8 mouse cellular contexts compared by ENCODE assay signal in the genomic region with DNA sequence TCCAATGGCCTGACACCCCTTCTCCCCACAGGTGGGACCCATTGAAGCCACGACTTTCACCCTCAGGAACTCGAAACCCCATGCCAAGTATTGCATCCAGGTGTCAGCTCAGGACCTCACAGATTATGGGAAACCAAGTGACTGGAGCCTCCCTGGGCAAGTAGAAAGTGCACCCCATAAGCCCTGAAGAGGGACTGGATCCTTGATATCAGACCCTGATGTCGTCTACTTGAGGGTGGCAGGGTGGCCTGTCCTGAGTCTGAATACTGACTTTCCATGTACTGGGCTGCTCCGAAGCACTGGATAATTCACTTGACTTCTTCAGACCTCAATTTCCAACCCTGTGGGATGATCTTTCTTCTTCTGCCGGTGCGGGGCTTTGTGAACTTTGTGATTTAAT. TPM values are rescaled to one million over a fixed set of nuclear protein-coding genes. Genes with fewer than 3 reads are reported as not detected.
DNase-seq lines count a peak whose midpoint lies in the region; ATAC-seq and TF ChIP-seq lines count a peak whose summit lies in the region.

No protein-coding gene starts in this region.

- ATAC-seq in heart, embryonic 16.5 days (replicated peaks; ENCODE audit: extremely low read depth, insufficient read depth, low FRiP score) = no peak
- ATAC-seq in G1E (ENCODE audit: extremely low read depth, insufficient number of reproducible peaks, low FRiP score, poor library complexity, severe bottlenecking) = no peak
- no peak for ATAC-seq in forebrain, postnatal 0 days
- no peak for ATAC-seq in liver, embryonic 16.5 days (ENCODE audit: low read depth)

- DNase-seq in heart, adult 2 months = no peak
- no peak for DNase-seq in G1E (ENCODE audit: low spot score)
- no peak for DNase-seq in forebrain, postnatal 0 days
- DNase-seq in yolk sac, embryonic 10.5 days (ENCODE audit: low spot score) = no peak
- DNase-seq in cerebellum, adult 11 months = no peak
- DNase-seq in gastrocnemius, postnatal 10 days = no peak

- no peak overlapping the region for H3K27ac ChIP-seq in heart, embryonic 16.5 days (ENCODE audit: low read length)
- no peak overlapping the region for H3K27ac ChIP-seq in heart, adult 2 months
- no peak overlapping the region for H3K27ac ChIP-seq in forebrain, postnatal 0 days (ENCODE audit: low read depth, low read length)
- H3K27ac ChIP-seq in liver, embryonic 16.5 days (ENCODE audit: low read length) = no peak overlapping the region

- no peak for TF ChIP-seq CTCF in heart, adult 2 months (IDR thresholded peaks at IDR 0.05)
- no peak for TF ChIP-seq CTCF in G1E (IDR thresholded peaks at IDR 0.05; ENCODE audit: low read depth, low read length)
- TF ChIP-seq CTCF in forebrain, postnatal 0 days (IDR thresholded peaks at IDR 0.05; ENCODE audit: low read depth) = no peak

- peak overlapping the region; percentile 48 for H3K4me3 ChIP-seq in heart, embryonic 16.5 days (ENCODE audit: low read length)
- H3K4me3 ChIP-seq in heart, adult 2 months = no peak overlapping the region
- H3K4me3 ChIP-seq in G1E (ENCODE audit: low read depth, low read length) = peak overlapping the region; percentile 69; the same call in 1 of the 2 replicates
- peak overlapping the region; percentile 43 for H3K4me3 ChIP-seq in forebrain, postnatal 0 days (ENCODE audit: low read depth, low read length)
- H3K4me3 ChIP-seq in liver, embryonic 16.5 days (ENCODE audit: low read depth, low read length) = peak overlapping the region; percentile 55

- no peak overlapping the region for H3K9ac ChIP-seq in heart, embryonic 16.5 days (ENCODE audit: low read length)
- no peak overlapping the region for H3K9ac ChIP-seq in heart, adult 2 months (ENCODE audit: low read depth, low read length)
- peak overlapping the region; percentile 44 for H3K9ac ChIP-seq in forebrain, postnatal 0 days
- no peak overlapping the region for H3K9ac ChIP-seq in liver, embryonic 16.5 days (ENCODE audit: low read depth, low read length)

- H3K27me3 ChIP-seq in heart, embryonic 16.5 days (ENCODE audit: control insufficient read depth, insufficient read depth, low read length) = peaks cover 22% of the 10 kb centered on the region
- no peaks in the 10 kb centered on the region for H3K27me3 ChIP-seq in heart, adult 2 months (ENCODE audit: control insufficient read depth, insufficient read depth, low read length)
- H3K27me3 ChIP-seq in G1E (ENCODE audit: insufficient read depth, low read length) = peaks cover 22% of the 10 kb centered on the region
- H3K27me3 ChIP-seq in forebrain, postnatal 0 days (ENCODE audit: insufficient read depth, low read length) = no peaks in the 10 kb centered on the region
- H3K27me3 ChIP-seq in liver, embryonic 16.5 days (ENCODE audit: control insufficient read depth, insufficient read depth, low read depth, low read length) = no peaks in the 10 kb centered on the region

- H3K4me2 ChIP-seq in heart, embryonic 16.5 days (ENCODE audit: low read depth, low read length) = peak overlapping the region; percentile 64
- peak overlapping the region; percentile 71 for H3K4me2 ChIP-seq in forebrain, postnatal 0 days (ENCODE audit: low read depth)
- peak overlapping the region; percentile 79 for H3K4me2 ChIP-seq in liver, embryonic 16.5 days (ENCODE audit: low read depth, low read length)

- intact Hi-C loops in heart, adult 2 months (cut with DNase I) = loop anchor here (5.0 to 10.0 kb wide), 3 partner anchors 81 to 298 kb away; partner anchors contain the start of genes Fem1a, Pot1b and Sh3gl1

- no peak for TF ChIP-seq POLR2A in heart, adult 2 months (IDR thresholded peaks at IDR 0.05; ENCODE audit: insufficient read depth, low read depth, low read length)

- H3K9me3 ChIP-seq in heart, embryonic 16.5 days (replicated peaks; ENCODE audit: control insufficient read depth, low read length) = no peaks in the 10 kb centered on the region
- H3K9me3 ChIP-seq in G1E (replicated peaks) = no peaks in the 10 kb centered on the region
- no peaks in the 10 kb centered on the region for H3K9me3 ChIP-seq in forebrain, postnatal 0 days (ENCODE audit: low read length)
- no peaks in the 10 kb centered on the region for H3K9me3 ChIP-seq in liver, embryonic 16.5 days (replicated peaks; ENCODE audit: control insufficient read depth, low read length)

- peaks cover 14% of the 10 kb centered on the region for H3K4me1 ChIP-seq in heart, embryonic 16.5 days (ENCODE audit: control insufficient read depth, insufficient read depth, low read length)
- peaks cover 4% of the 10 kb centered on the region for H3K4me1 ChIP-seq in heart, adult 2 months (ENCODE audit: control insufficient read depth, insufficient read depth, low read length)
- peaks cover 61% of the 10 kb centered on the region for H3K4me1 ChIP-seq in G1E (ENCODE audit: insufficient read depth, low read depth, low read length)
- peaks cover 12% of the 10 kb centered on the region for H3K4me1 ChIP-seq in forebrain, postnatal 0 days (ENCODE audit: insufficient read depth)
- H3K4me1 ChIP-seq in liver, embryonic 16.5 days (ENCODE audit: control insufficient read depth, low read depth, low read length) = peaks cover 30% of the 10 kb centered on the region

- no peaks in the 10 kb centered on the region for H3K79me2 ChIP-seq in heart, adult 2 months (replicated peaks; ENCODE audit: control insufficient read depth, insufficient read depth, low read length)

- whole genome bisulfite sequencing in heart, embryonic 16.5 days = 36% methylated on average over 6 of the region's 6 CpGs
- 28% methylated on average over 6 of the region's 6 CpGs for WGBS in heart, adult 2 months
- 44% methylated on average over 6 of the region's 6 CpGs for WGBS in forebrain, postnatal 0 days
- 45% methylated on average over 6 of the region's 6 CpGs for WGBS in liver, embryonic 16.5 days (ENCODE audit: insufficient replicate concordance)

- TF ChIP-seq EP300 in heart, adult 2 months (IDR thresholded peaks at IDR 0.05; ENCODE audit: insufficient read depth, low read depth, low read length) = no peak

- H3K36me3 ChIP-seq in heart, embryonic 16.5 days (ENCODE audit: control insufficient read depth, insufficient read depth) = peaks cover 3% of the 10 kb centered on the region; the same call in 1 of the 2 replicates
- no peaks in the 10 kb centered on the region for H3K36me3 ChIP-seq in heart, adult 2 months (ENCODE audit: control insufficient read depth, insufficient read depth, low read length)
- H3K36me3 ChIP-seq in G1E (replicated peaks) = peaks cover 27% of the 10 kb centered on the region
- peaks cover 6% of the 10 kb centered on the region; the same call in 1 of the 2 replicates for H3K36me3 ChIP-seq in forebrain, postnatal 0 days (ENCODE audit: insufficient read depth)
- H3K36me3 ChIP-seq in liver, embryonic 16.5 days (ENCODE audit: control insufficient read depth, insufficient read depth) = no peaks in the 10 kb centered on the region

RNA-seq across cellular contexts. Expression of gene Yju2, which starts 2.3 kb away (rescaled TPM):
- 18.4 and 19.3 TPM in 2 replicates for polyA plus RNA-seq in heart, embryonic 16.5 days (2015; fragmentation: Nextera tagmentation; extraction: Ambion mirVana)
- total RNA-seq in heart, adult 2 months (2021) = 1 to 10 TPM; 8.3 to 9.2 TPM
- polyA plus RNA-seq in heart, adult 2 months (2012; rRNA removed) = 3.7 and 4.2 TPM in 2 replicates
- total RNA-seq in G1E (2014; fragmentation: Nextera tagmentation) = 8.3 and 12.6 TPM in 2 replicates
- 16.7 and 18.1 TPM in 2 replicates for total RNA-seq in G1E (2017)
- polyA plus RNA-seq in G1E (2012) = 27.8 and 33.5 TPM in 2 replicates
- 12.9 and 15.2 TPM in 2 replicates for total RNA-seq in forebrain, postnatal 0 days (2014; rRNA removed)
- 12.9 and 15.2 TPM in 2 replicates for polyA plus RNA-seq in forebrain, postnatal 0 days (2015; fragmentation: Nextera tagmentation; extraction: Ambion mirVana)
- polyA plus RNA-seq in liver, embryonic 16.5 days (2015; fragmentation: Nextera tagmentation; extraction: Ambion mirVana) = 7.2 and 7.5 TPM in 2 replicates
- 10 to 100 TPM; 11.1 to 11.6 TPM for total RNA-seq in gastrocnemius, postnatal 10 days (2021)

RNA-seq across cellular contexts. Expression of gene Ebi3, which starts 4.2 kb away (rescaled TPM):
- 1.4 and 1.7 TPM in 2 replicates for polyA plus RNA-seq in heart, embryonic 16.5 days (2015; fragmentation: Nextera tagmentation; extraction: Ambion mirVana)
- total RNA-seq in heart, adult 2 months (2021) = under 1 TPM; 0.34 to 0.91 TPM
- polyA plus RNA-seq in heart, adult 2 months (2012; rRNA removed) = 1.3 and 4.1 TPM in 2 replicates
- total RNA-seq in G1E (2014; fragmentation: Nextera tagmentation) (0.63 and 0.98 TPM in 2 replicates), G1E (2017) (1.6 and 2.0 TPM in 2 replicates)
- 2.5 and 2.6 TPM in 2 replicates for polyA plus RNA-seq in G1E (2012)
- total RNA-seq in forebrain, postnatal 0 days (2014; rRNA removed) = 2.1 and 3.4 TPM in 2 replicates
- polyA plus RNA-seq in forebrain, postnatal 0 days (2015; fragmentation: Nextera tagmentation; extraction: Ambion mirVana) = 6.4 and 7.7 TPM in 2 replicates
- polyA plus RNA-seq in liver, embryonic 16.5 days (2015; fragmentation: Nextera tagmentation; extraction: Ambion mirVana) = 7.6 and 9.8 TPM in 2 replicates
- 1 to 10 TPM in 1 of 2 experiments, under 1 TPM in 1; 0.75 to 1.6 TPM for total RNA-seq in gastrocnemius, postnatal 10 days (2021)

RNA-seq across cellular contexts. Expression of gene Zfp119b, which starts 7.3 kb away (rescaled TPM):
- 4.9 and 6.5 TPM in 2 replicates for polyA plus RNA-seq in heart, embryonic 16.5 days (2015; fragmentation: Nextera tagmentation; extraction: Ambion mirVana)
- 1 to 10 TPM; 2.5 to 3.9 TPM for total RNA-seq in heart, adult 2 months (2021)
- polyA plus RNA-seq in heart, adult 2 months (2012; rRNA removed) = 0.49 and 1.2 TPM in 2 replicates
- total RNA-seq in G1E (2014; fragmentation: Nextera tagmentation) (2.2 and 4.2 TPM in 2 replicates), G1E (2017) (7.8 and 10.0 TPM in 2 replicates)
- 0.22 and 0.39 TPM in 2 replicates for polyA plus RNA-seq in G1E (2012)
- 5.7 and 6.5 TPM in 2 replicates for total RNA-seq in forebrain, postnatal 0 days (2014; rRNA removed)
- polyA plus RNA-seq in forebrain, postnatal 0 days (2015; fragmentation: Nextera tagmentation; extraction: Ambion mirVana) = 5.4 and 6.0 TPM in 2 replicates
- polyA plus RNA-seq in liver, embryonic 16.5 days (2015; fragmentation: Nextera tagmentation; extraction: Ambion mirVana) = 2.5 and 2.8 TPM in 2 replicates
- 1 to 10 TPM; 3.5 to 4.0 TPM for total RNA-seq in gastrocnemius, postnatal 10 days (2021)

RNA-seq across cellular contexts. Expression of gene Shd, which starts 13.7 kb away (rescaled TPM):
- 6.6 and 6.9 TPM in 2 replicates for polyA plus RNA-seq in heart, embryonic 16.5 days (2015; fragmentation: Nextera tagmentation; extraction: Ambion mirVana)
- under 1 TPM; 0.63 to 0.64 TPM for total RNA-seq in heart, adult 2 months (2021)
- polyA plus RNA-seq in heart, adult 2 months (2012; rRNA removed) = 1.9 TPM in 2 replicates
- total RNA-seq in G1E (2014; fragmentation: Nextera tagmentation) (not detected in 2 replicates), G1E (2017) (0.58 TPM in 1 of 2 replicates, not detected in the other)
- polyA plus RNA-seq in G1E (2012) = 0.33 and 0.59 TPM in 2 replicates
- total RNA-seq in forebrain, postnatal 0 days (2014; rRNA removed) = 124 and 152 TPM in 2 replicates
- polyA plus RNA-seq in forebrain, postnatal 0 days (2015; fragmentation: Nextera tagmentation; extraction: Ambion mirVana) = 106 and 116 TPM in 2 replicates
- polyA plus RNA-seq in liver, embryonic 16.5 days (2015; fragmentation: Nextera tagmentation; extraction: Ambion mirVana) = 0.09 and 0.18 TPM in 2 replicates
- 1 to 10 TPM in 1 of 2 experiments, under 1 TPM in 1; 0.87 to 1.2 TPM for total RNA-seq in gastrocnemius, postnatal 10 days (2021)

RNA-seq across cellular contexts. Expression of gene Fsd1, which starts 29.7 kb away (rescaled TPM):
- polyA plus RNA-seq in heart, embryonic 16.5 days (2015; fragmentation: Nextera tagmentation; extraction: Ambion mirVana) = 2.3 and 3.5 TPM in 2 replicates
- total RNA-seq in heart, adult 2 months (2021) = under 1 TPM; 0.50 to 0.61 TPM
- 0.35 and 0.76 TPM in 2 replicates for polyA plus RNA-seq in heart, adult 2 months (2012; rRNA removed)
- total RNA-seq in G1E (2014; fragmentation: Nextera tagmentation) = not detected in 2 replicates
- 0.27 TPM in 1 of 2 replicates, not detected in the other for total RNA-seq in G1E (2017)
- polyA plus RNA-seq in G1E (2012) = not detected in 2 replicates
- 106 and 113 TPM in 2 replicates for total RNA-seq in forebrain, postnatal 0 days (2014; rRNA removed)
- polyA plus RNA-seq in forebrain, postnatal 0 days (2015; fragmentation: Nextera tagmentation; extraction: Ambion mirVana) = 162 and 169 TPM in 2 replicates
- polyA plus RNA-seq in liver, embryonic 16.5 days (2015; fragmentation: Nextera tagmentation; extraction: Ambion mirVana) = 0.22 and 0.26 TPM in 2 replicates
- total RNA-seq in gastrocnemius, postnatal 10 days (2021) = 1 to 10 TPM in 1 of 2 experiments, under 1 TPM in 1; 0.49 to 1.0 TPM
